Mouse (Mus musculus) E14TG2a.4 (cell line): ENCODE measurements around the gene Stum.

ENCODE experiments used
- H3K27me3 ChIP-seq: 2 replicates; pipeline ENCODE4 v1.6.1; 2014; ENCODE audit warnings: low read length, control low read depth; ENCODE audit not compliant: insufficient read depth
- H3K36me3 ChIP-seq: 2 replicates; pipeline ENCODE4 v1.6.1; 2014; ENCODE audit warnings: low read length, control low read depth; ENCODE audit not compliant: insufficient read depth
- H3K4me1 ChIP-seq: replicated peaks from 2 replicates; pipeline ENCODE4 v1.6.1; 2014; ENCODE audit warnings: low read depth, low read length, control low read depth
- H3K4me3 ChIP-seq: replicated peaks from 2 replicates; pipeline ENCODE4 v1.5.1; 2014; ENCODE audit warnings: mild to moderate bottlenecking, low read length
- H3K9me3 ChIP-seq: 2 replicates; pipeline ENCODE4 v1.6.1; 2014; ENCODE audit warnings: low read length, control low read depth
- CTCF ChIP-seq: conservative IDR thresholded peaks from 2 replicates; pipeline ENCODE4 v1.5.1; 2014; ENCODE audit warnings: low read length
- NANOG ChIP-seq: IDR thresholded peaks from 2 replicates; pipeline ENCODE4 v1.6.1; 2014; ENCODE audit warnings: borderline replicate concordance, low read length, mixed read lengths
- POU5F1 ChIP-seq: IDR thresholded peaks from 2 replicates; pipeline ENCODE4 v1.6.1; 2014; ENCODE audit warnings: low read length, borderline replicate concordance

The Stum gene

DNA sequence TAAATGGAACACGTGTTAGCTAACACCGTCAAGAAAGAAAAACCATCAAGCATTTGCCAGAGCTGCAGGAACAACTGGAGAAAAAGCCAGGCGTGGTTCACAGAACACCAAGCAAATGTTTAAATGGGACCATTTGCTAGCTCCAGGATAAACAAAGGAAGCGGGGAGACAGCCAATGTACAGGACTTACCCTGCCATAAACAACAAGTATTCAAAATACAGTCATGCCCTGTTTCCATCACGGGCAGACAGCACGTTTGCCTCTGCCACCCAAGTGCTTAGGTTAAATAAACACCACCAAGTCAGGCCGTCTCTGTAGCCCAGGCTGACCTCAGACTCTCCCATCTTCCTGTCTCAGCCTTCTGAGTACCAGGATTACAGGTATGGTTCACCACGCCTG, 35.1 kb upstream of the Stum start:
- no peak overlapping the region for H3K4me3 ChIP-seq
- no peak for TF ChIP-seq NANOG
- no peak for TF ChIP-seq CTCF
- no peak for TF ChIP-seq POU5F1
- H3K4me1 ChIP-seq = peaks cover 14% of the 10 kb centered on the region; the same call in 1 of the 2 replicates
- H3K36me3 ChIP-seq = no peaks in the 10 kb centered on the region
- no peaks in the 10 kb centered on the region for H3K9me3 ChIP-seq
- 0 out of 2 replicates have a peak, but pooled peaks cover 8% of the 10 kb centered on the region for H3K27me3 ChIP-seq

DNA sequence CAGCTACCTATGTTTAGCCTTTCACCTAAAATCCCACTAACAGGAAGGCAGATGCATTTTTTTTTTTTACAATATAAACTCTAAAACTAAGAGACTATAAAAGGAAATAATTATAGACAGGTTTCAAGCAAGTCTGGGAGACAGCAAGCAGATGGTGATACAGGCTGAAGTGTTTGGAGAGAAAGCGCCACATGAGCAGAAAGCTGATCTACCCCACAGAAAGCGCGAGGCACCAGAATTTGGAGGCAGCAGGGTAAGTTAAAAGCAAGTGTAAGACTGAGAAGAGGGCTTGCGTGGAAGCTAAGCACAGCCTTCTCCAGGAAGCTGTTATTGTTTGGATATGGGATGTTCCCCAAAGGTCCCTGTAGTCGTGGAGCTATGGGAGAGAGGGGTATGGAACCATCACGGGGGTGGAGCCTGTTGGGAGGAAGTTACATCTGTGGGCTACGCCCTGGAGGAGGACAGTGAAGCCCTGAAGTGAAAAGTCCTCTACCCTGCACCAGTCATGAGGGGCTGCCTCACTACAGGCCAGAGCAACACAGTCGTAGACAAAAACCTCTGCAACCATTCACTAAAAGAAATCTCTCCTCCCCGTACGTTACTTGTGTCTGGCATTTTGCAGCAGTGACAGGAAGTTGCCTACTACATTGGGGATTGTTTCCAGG, 34.2 kb upstream of the Stum start:
- no peak for TF ChIP-seq CTCF
- TF ChIP-seq POU5F1 = no peak
- no peak for TF ChIP-seq NANOG
- peaks cover 14% of the 10 kb centered on the region; the same call in 1 of the 2 replicates for H3K4me1 ChIP-seq
- H3K36me3 ChIP-seq = no peaks in the 10 kb centered on the region

DNA sequence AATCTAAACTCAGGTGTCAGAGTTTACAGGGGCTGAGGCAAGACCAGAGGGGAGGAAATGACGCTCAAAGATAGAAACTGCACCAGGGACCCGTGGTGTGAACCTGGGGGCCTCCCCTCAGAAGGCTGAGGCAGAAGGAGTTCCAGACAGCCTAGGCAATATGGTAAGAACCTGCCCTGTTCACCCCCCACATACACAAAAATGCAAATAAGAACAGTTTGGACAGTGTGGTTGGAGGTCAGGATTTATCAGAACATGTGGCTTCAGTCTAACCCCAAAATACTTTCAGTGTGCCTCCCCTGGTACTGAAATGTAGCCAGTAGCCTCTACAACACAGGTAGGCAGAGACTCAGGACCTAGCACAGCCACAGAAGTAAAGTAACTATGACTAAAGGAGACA, 30.8 kb upstream of the Stum start:
- TF ChIP-seq NANOG (no peak), CTCF (no peak), POU5F1 (no peak)
- H3K4me3 ChIP-seq = no peak overlapping the region
- H3K4me1 ChIP-seq = peaks cover 9% of the 10 kb centered on the region
- H3K27me3 ChIP-seq = peaks cover 5% of the 10 kb centered on the region
- H3K9me3 ChIP-seq = no peaks in the 10 kb centered on the region
- H3K36me3 ChIP-seq = no peaks in the 10 kb centered on the region

More for the DNA sequence above, 34.2 kb upstream of the Stum start:
- no peak overlapping the region for H3K4me3 ChIP-seq
- no peaks in the 10 kb centered on the region for H3K9me3 ChIP-seq
- H3K27me3 ChIP-seq = 0 out of 2 replicates have a peak, but pooled peaks cover 8% of the 10 kb centered on the region

GRCm38 (mm10) chr1:180510879-180511278, 27.6 kb upstream of the Stum start:
- Histone ChIP-seq H3K9me3 (peaks cover 2% of the 10 kb centered on the region), H3K36me3 (no peaks in the 10 kb centered on the region), H3K4me3 (no peak overlapping the region), H3K27me3 (peaks cover 12% of the 10 kb centered on the region), H3K4me1 (peaks cover 6% of the 10 kb centered on the region)
- no peak for TF ChIP-seq POU5F1

- H3K4me1 ChIP-seq = peaks cover 6% of the 10 kb centered on the region
- TF ChIP-seq POU5F1 = no peak
- no peak for TF ChIP-seq NANOG
Observed at GRCm38 (mm10) chr1:180510442-180510841, 27.1 kb upstream of the Stum start.

DNA sequence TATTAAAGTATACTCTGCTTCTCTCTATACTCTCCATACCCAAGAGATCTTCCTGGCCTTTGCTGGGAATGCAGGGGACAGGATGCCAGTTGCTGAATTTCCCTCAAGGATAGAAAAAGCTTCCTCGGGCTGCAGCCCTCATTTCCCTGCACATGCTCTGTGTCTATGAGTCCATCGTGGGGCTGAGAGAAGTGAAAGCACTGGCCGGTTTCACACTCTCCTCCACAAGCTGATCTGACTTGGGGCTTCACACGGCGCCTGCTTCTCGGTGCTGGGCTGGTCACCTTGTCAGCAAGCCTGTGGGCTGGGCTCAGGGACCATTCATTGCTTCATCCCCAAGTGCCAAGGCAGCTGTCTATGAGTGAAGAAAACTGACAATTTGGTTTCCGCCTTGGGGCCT, 25.4 kb upstream of the Stum start:
- no peak for TF ChIP-seq NANOG
- TF ChIP-seq POU5F1 = no peak
- no peak for TF ChIP-seq CTCF
- Histone ChIP-seq H3K36me3 (no peaks in the 10 kb centered on the region), H3K4me3 (no peak overlapping the region), H3K9me3 (peaks cover 8% of the 10 kb centered on the region), H3K27me3 (peaks cover 26% of the 10 kb centered on the region), H3K4me1 (peaks cover 6% of the 10 kb centered on the region)

More at GRCm38 (mm10) chr1:180510442-180510841, 27.1 kb upstream of the Stum start:
- H3K27me3 ChIP-seq = peaks cover 15% of the 10 kb centered on the region
- no peak overlapping the region for H3K4me3 ChIP-seq
- peaks cover 7% of the 10 kb centered on the region for H3K9me3 ChIP-seq
- H3K36me3 ChIP-seq = no peaks in the 10 kb centered on the region

GRCm38 (mm10) chr1:180507291-180507791, 24.0 kb upstream of the Stum start:
- Histone ChIP-seq H3K9me3 (peaks cover 8% of the 10 kb centered on the region), H3K4me1 (peaks cover 6% of the 10 kb centered on the region), H3K27me3 (peaks cover 29% of the 10 kb centered on the region), H3K36me3 (no peaks in the 10 kb centered on the region), H3K4me3 (no peak overlapping the region)
- TF ChIP-seq POU5F1 (no peak), NANOG (no peak), CTCF (no peak)

GRCm38 (mm10) chr1:180506341-180506740, 23.0 kb upstream of the Stum start:
- Histone ChIP-seq H3K27me3 (peaks cover 29% of the 10 kb centered on the region), H3K36me3 (no peaks in the 10 kb centered on the region), H3K4me1 (peaks cover 6% of the 10 kb centered on the region), H3K9me3 (peaks cover 8% of the 10 kb centered on the region), H3K4me3 (no peak overlapping the region)
- TF ChIP-seq CTCF = no peak

DNA sequence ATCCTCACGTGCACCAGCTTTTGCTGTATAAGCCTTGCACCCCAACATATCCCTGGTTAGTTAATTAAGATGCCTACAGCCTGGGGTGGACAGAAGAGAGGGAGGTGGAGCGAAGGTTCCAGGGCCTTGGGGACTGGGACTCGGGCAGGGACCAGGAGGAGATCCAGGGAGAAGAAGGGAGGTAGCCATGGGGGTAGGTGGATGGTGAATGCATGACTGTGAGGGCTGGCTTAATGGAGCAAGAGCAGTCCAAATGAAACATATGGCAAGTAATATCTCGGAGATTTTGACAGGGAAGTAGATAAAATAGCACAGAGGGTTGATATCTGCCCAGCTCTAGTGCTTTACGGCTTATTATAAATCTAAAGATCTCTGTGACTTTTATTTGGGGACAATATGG, 21.6 kb upstream of the Stum start:
- no peak for TF ChIP-seq NANOG
- H3K4me1 ChIP-seq = peaks cover 4% of the 10 kb centered on the region; the same call in 1 of the 2 replicates
- H3K36me3 ChIP-seq = no peaks in the 10 kb centered on the region
- H3K27me3 ChIP-seq = peaks cover 32% of the 10 kb centered on the region
- H3K9me3 ChIP-seq = peaks cover 8% of the 10 kb centered on the region
- H3K4me3 ChIP-seq = no peak overlapping the region
